Mouse (Mus musculus): Measurements from ENCODE around the gene Nap1l1. TPM values are rescaled to one million over a fixed set of nuclear protein-coding genes. Genes with fewer than 3 reads are reported as not detected.

Gene Nap1l1
- polyA plus RNA-seq, 1 experiment from 2014 or later = 265 TPM

DNA sequence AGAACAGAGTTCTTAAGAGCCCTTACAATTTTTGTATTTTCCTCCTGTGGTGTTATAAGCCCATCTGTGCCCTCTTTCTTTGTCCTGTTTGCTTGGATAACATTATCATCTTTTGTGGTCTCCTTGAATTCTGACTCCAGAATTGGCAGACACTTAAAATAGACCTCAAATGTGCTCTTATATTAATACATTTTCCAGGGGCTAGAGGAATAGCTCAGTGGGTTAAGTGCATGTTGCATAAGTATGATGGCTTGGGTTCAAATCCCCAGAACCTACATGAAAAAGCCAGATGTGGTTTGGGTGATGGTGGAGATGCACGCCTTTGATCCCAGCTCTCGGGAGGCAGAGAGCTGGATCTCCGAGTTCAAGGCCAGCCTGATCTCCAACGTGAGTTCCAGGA is 71.3 kb downstream of the Nap1l1 start:
- Histone ChIP-seq H3K4me2 (replicated peaks) (no peak overlapping the region), H3K4me1 (peaks cover 17% of the 10 kb centered on the region), H3K9me3 (replicated peaks) (no peaks in the 10 kb centered on the region), H3K9ac (no peak overlapping the region), H3K27me3 (no peaks in the 10 kb centered on the region), H3K4me3 (no peak overlapping the region), H3K27ac (no peak overlapping the region), H3K36me3 (no peaks in the 10 kb centered on the region)
- WGBS = 82% methylated on average over 4 of the region's 4 CpGs
- no peak for ATAC-seq (ENCODE audit: low FRiP score)

DNA sequence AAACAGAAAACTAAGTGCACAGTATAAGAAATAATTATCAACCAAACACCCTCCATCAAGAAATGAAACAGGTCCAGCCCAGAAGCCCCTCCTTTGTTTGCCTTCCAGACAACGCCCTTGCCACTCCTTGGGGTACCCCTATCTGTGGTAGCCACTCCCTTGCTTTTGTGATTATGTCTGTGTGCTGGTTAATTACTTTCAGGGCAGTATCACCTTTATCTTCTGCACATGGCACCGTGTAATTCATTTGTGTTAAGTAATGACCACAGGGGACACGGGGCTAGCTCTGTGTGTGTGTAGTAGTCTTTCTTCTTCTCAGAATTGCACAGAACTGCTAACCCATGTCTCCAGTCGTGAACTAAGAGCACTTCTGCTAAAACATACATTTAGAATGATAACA is 72.6 kb downstream of the Nap1l1 start:
- peaks cover 10% of the 10 kb centered on the region; the same call in 1 of the 2 replicates for H3K4me1 ChIP-seq
- no peaks in the 10 kb centered on the region for H3K27me3 ChIP-seq
- ATAC-seq (ENCODE audit: low FRiP score) = no peak
- no peak overlapping the region for H3K4me2 ChIP-seq (replicated peaks)
- no peak overlapping the region for H3K4me3 ChIP-seq
- no peak overlapping the region for H3K27ac ChIP-seq
- 68% methylated on average over 4 of the region's 4 CpGs for WGBS
- no peak overlapping the region for H3K9ac ChIP-seq
- no peaks in the 10 kb centered on the region for H3K9me3 ChIP-seq (replicated peaks)
- H3K36me3 ChIP-seq = no peaks in the 10 kb centered on the region

Other genes starting within 250 kb of the Nap1l1 start
- gene Bbs10, start 174.5 kb upstream of the Nap1l1 start, polyA plus RNA-seq (2016; fragmentation: Nextera tagmentation; extraction: Ambion mirVana) = 6.5 and 6.7 TPM in 2 replicates
- gene Phlda1, start 33.1 kb downstream of the Nap1l1 start, polyA plus RNA-seq (2016; fragmentation: Nextera tagmentation; extraction: Ambion mirVana) = 42.8 and 54.3 TPM in 2 replicates